Mouse (Mus musculus) CH12.LX (cell line): ENCODE data around the gene Orai1.

Experiments
- CTCF ChIP-seq, 2 experiments: IDR thresholded peaks in 1 of 2; conservative IDR thresholded peaks in 1 of 2; 2 replicates each; pipeline ENCODE4 v1.5.1; 2011 to 2012; ENCODE audit warnings: low read depth in 2 of 2, low read length in 2 of 2, improper control_type of control experiment in 1 of 2, inconsistent platforms in 1 of 2, mild to moderate bottlenecking in 1 of 2, moderate library complexity in 1 of 2
- EP300 ChIP-seq: IDR thresholded peaks from 2 replicates; pipeline ENCODE4 v1.6.1; 2011; ENCODE audit warnings: low read length, improper control_type of control experiment
- GABPA ChIP-seq: IDR thresholded peaks from 2 replicates; pipeline ENCODE4 v1.6.1; 2012; ENCODE audit warnings: low read depth, low read length, improper control_type of control experiment, inconsistent platforms; ENCODE audit not compliant: insufficient replicate concordance
- MAX ChIP-seq: IDR thresholded peaks from 2 replicates; pipeline ENCODE4 v1.6.1; 2011; ENCODE audit warnings: low read length, improper control_type of control experiment
- POLR2A ChIP-seq: IDR thresholded peaks from 2 replicates; pipeline ENCODE4 v1.6.1; 2011; ENCODE audit warnings: low read depth, mild to moderate bottlenecking, improper control_type of control experiment, low read length
- ZC3H11A ChIP-seq: IDR thresholded peaks from 2 replicates; pipeline ENCODE4 v1.6.1; 2012; ENCODE audit warnings: low read depth, mild to moderate bottlenecking, inconsistent platforms, low read length, improper control_type of control experiment

DNA sequence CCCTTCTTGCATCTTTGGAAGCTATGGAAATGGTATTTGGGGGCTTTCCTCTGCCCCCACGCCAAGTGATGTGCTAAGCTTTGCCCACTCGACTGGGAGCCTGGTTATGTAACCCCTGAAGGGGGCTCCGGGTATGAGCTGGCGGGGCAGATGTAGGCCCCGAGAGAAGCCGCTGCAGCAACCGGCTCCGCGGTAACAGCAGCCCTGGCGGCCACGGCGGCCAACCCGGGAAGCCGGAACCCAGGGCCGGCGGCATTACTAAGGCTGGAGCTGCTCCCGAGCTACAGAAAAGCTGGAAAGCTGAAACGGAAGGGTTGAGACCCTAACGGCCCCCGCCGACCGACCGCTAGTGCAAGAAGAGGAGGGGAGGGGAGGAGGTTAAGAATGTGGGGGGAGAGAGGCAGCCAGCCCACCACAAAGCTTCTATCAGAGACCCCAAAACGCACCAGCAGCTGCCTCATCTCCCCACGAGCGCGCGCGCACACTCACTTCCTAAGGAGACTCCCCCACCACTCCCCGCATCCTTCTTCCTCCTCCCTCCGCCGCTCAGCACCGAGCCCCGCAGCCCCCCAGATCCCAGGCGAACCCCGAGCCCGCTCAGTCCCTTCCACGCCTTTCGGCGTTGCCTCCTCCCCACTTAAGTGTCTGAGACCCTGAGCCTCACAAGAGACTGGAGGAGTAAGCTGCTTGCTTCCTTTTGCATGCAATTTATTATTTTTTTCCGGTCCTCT is 26.7 kb upstream of the Orai1 start:
- no peak for TF ChIP-seq CTCF (conservative IDR thresholded peaks at IDR 0.05 in 1 of 2, IDR thresholded peaks at IDR 0.05 in 1 of 2; ENCODE audit: low read depth in 2 of 2, low read length in 2 of 2)
- no peak for TF ChIP-seq POLR2A
- TF ChIP-seq ZC3H11A: no peak
- TF ChIP-seq GABPA: no peak
- no peak for TF ChIP-seq EP300
- TF ChIP-seq MAX: no peak
